Mouse (Mus musculus): ENCODE measurements at regions not wholly inside any gene's neighbourhood (a gene's known extent, or its start where the extent isn't known, plus 50 kb on each side); places are given as distances from the start of the nearest gene placed in this dataset.

DNA sequence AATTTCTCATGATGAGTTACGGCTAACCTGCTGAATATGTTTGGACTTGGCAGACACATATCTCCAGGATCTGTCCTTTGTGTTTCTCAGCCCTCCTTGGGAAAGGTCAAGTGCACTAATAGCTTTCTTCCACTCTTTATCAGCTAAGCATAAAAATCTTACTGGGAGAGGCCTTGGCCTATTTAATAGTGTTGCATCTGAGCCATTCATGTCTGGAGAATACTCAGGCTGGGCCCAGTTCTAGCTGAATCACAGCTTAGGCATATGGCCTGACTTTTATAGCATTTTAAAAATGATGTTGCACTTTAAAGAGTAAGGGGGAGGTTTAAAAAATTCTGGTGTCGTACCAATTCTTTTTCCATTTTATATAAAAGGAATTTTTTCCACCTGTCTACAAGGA lies 166.4 kb upstream of the Tas2r134 start:
- Histone ChIP-seq H3K9ac (ENCODE audit: low read depth, low read length) (no peak overlapping the region), H3K4me2 (ENCODE audit: low read length) (no peak overlapping the region), H3K27me3 (replicated peaks; ENCODE audit: control insufficient read depth, insufficient read depth, low read length) (no peaks in the 10 kb centered on the region), H3K27ac (ENCODE audit: low read depth, low read length) (no peak overlapping the region), H3K4me3 (ENCODE audit: low read length) (no peak overlapping the region), H3K9me3 (ENCODE audit: control insufficient read depth, low read length) (no peaks in the 10 kb centered on the region), H3K36me3 (ENCODE audit: control insufficient read depth, insufficient read depth, low read length) (no peaks in the 10 kb centered on the region), H3K4me1 (ENCODE audit: control insufficient read depth, insufficient read depth, low read depth, low read length) (no peaks in the 10 kb centered on the region)
- ATAC-seq = no peak
- WGBS = 87% methylated on average over 2 of the region's 2 CpGs

DNA sequence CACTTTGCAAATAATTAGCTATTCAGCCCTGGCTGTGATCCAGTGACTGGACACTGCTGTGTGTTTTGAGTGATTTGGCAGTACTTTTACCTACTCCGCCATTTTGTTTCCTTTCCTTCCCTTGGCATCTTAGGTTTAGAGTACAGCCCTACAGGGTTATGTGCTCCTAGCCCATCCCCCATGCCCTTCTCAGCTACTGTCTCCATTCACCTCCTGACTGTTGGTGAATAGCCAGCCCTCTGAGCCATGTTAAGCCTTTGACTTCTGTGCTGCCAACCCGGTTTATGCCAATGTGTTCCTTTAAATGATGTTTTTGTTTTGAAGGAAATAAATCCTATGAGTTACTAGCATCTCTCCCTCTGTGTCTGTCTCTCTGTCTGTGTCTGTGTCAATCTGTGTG lies 167.8 kb upstream of the Tas2r134 start:
- H3K4me3 ChIP-seq (ENCODE audit: low read length) = no peak overlapping the region
- no peaks in the 10 kb centered on the region for H3K36me3 ChIP-seq (ENCODE audit: control insufficient read depth, insufficient read depth, low read length)
- no peaks in the 10 kb centered on the region for H3K27me3 ChIP-seq (replicated peaks; ENCODE audit: control insufficient read depth, insufficient read depth, low read length)
- 86% methylated on average over 2 of the region's 2 CpGs for WGBS
- H3K4me1 ChIP-seq (ENCODE audit: control insufficient read depth, insufficient read depth, low read depth, low read length) = no peaks in the 10 kb centered on the region
- H3K27ac ChIP-seq (ENCODE audit: low read depth, low read length) = no peak overlapping the region
- no peak overlapping the region for H3K9ac ChIP-seq (ENCODE audit: low read depth, low read length)
- no peak for ATAC-seq
- H3K9me3 ChIP-seq (ENCODE audit: control insufficient read depth, low read length) = no peaks in the 10 kb centered on the region
- no peak overlapping the region for H3K4me2 ChIP-seq (ENCODE audit: low read length)

GRCm38 (mm10) chr2:51457717-51458116 lies 169.6 kb upstream of the Tas2r134 start:
- Histone ChIP-seq H3K9me3 (ENCODE audit: control insufficient read depth, low read length) (no peaks in the 10 kb centered on the region), H3K27ac (ENCODE audit: low read depth, low read length) (no peak overlapping the region), H3K9ac (ENCODE audit: low read depth, low read length) (no peak overlapping the region), H3K36me3 (ENCODE audit: control insufficient read depth, insufficient read depth, low read length) (no peaks in the 10 kb centered on the region), H3K4me1 (ENCODE audit: control insufficient read depth, insufficient read depth, low read depth, low read length) (no peaks in the 10 kb centered on the region), H3K4me2 (ENCODE audit: low read length) (no peak overlapping the region), H3K27me3 (replicated peaks; ENCODE audit: control insufficient read depth, insufficient read depth, low read length) (no peaks in the 10 kb centered on the region), H3K4me3 (ENCODE audit: low read length) (no peak overlapping the region)
- no peak for ATAC-seq
- WGBS = 92% methylated on average over 2 of the region's 2 CpGs

DNA sequence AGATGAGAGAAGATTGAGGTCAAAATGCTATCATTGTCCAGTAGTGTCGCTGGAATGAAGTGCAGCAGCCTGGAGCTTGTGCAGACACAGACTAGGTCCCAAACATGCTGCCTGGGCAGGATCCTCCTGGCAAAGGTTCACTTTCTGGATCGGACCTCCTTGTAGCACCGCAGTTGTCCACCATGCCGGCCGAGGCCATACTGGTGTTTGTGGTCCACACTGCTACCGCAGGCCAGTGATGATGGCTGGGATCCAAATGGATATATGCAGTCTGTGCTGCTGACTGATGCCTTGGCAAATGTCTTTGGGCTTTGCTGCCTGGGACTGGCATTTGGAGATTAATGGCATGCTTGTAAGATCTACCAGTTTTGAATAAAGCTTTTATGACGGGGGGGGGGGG lies 174.5 kb upstream of the Tas2r134 start:
- no peaks in the 10 kb centered on the region for H3K4me1 ChIP-seq (ENCODE audit: control insufficient read depth, insufficient read depth, low read depth, low read length)
- H3K27me3 ChIP-seq (replicated peaks; ENCODE audit: control insufficient read depth, insufficient read depth, low read length) = no peaks in the 10 kb centered on the region
- H3K4me2 ChIP-seq (ENCODE audit: low read length) = no peak overlapping the region
- H3K9ac ChIP-seq (ENCODE audit: low read depth, low read length) = no peak overlapping the region
- ATAC-seq = no peak
- H3K4me3 ChIP-seq (ENCODE audit: low read length) = no peak overlapping the region
- no peaks in the 10 kb centered on the region for H3K9me3 ChIP-seq (ENCODE audit: control insufficient read depth, low read length)
- no peaks in the 10 kb centered on the region for H3K36me3 ChIP-seq (ENCODE audit: control insufficient read depth, insufficient read depth, low read length)
- H3K27ac ChIP-seq (ENCODE audit: low read depth, low read length) = no peak overlapping the region
- WGBS = 64% methylated on average over 7 of the region's 7 CpGs

- Histone ChIP-seq H3K9ac (ENCODE audit: low read depth, low read length) (no peak overlapping the region), H3K4me3 (ENCODE audit: low read length) (no peak overlapping the region), H3K4me1 (ENCODE audit: control insufficient read depth, insufficient read depth, low read depth, low read length) (no peaks in the 10 kb centered on the region), H3K27me3 (replicated peaks; ENCODE audit: control insufficient read depth, insufficient read depth, low read length) (no peaks in the 10 kb centered on the region), H3K9me3 (ENCODE audit: control insufficient read depth, low read length) (peaks cover 2% of the 10 kb centered on the region; the same call in 1 of the 2 replicates), H3K4me2 (ENCODE audit: low read length) (no peak overlapping the region), H3K36me3 (ENCODE audit: control insufficient read depth, insufficient read depth, low read length) (no peaks in the 10 kb centered on the region), H3K27ac (ENCODE audit: low read depth, low read length) (no peak overlapping the region)
- WGBS = 98% methylated on average over 3 of the region's 3 CpGs
- no peak for ATAC-seq
These were observed 179.2 kb upstream of the Tas2r134 start for GRCm38 (mm10) chr2:51448121-51448520.

- ATAC-seq = no peak
- H3K4me3 ChIP-seq (ENCODE audit: low read length) = no peak overlapping the region
- WGBS = 92% methylated on average over 5 of the region's 5 CpGs
These were observed 179.7 kb upstream of the Tas2r134 start for GRCm38 (mm10) chr2:51447616-51448015.

GRCm38 (mm10) chr2:51444386-51445080 lies 182.8 kb upstream of the Tas2r134 start:
- Histone ChIP-seq H3K27me3 (replicated peaks; ENCODE audit: control insufficient read depth, insufficient read depth, low read length) (no peaks in the 10 kb centered on the region), H3K4me3 (ENCODE audit: low read length) (no peak overlapping the region), H3K9me3 (ENCODE audit: control insufficient read depth, low read length) (peaks cover 2% of the 10 kb centered on the region; the same call in 1 of the 2 replicates), H3K4me1 (ENCODE audit: control insufficient read depth, insufficient read depth, low read depth, low read length) (no peaks in the 10 kb centered on the region), H3K27ac (ENCODE audit: low read depth, low read length) (no peak overlapping the region), H3K36me3 (ENCODE audit: control insufficient read depth, insufficient read depth, low read length) (no peaks in the 10 kb centered on the region), H3K4me2 (ENCODE audit: low read length) (no peak overlapping the region), H3K9ac (ENCODE audit: low read depth, low read length) (no peak overlapping the region)
- ATAC-seq = no peak
- 64% methylated on average over 9 of the region's 9 CpGs for WGBS

More at GRCm38 (mm10) chr2:51447616-51448015, 179.7 kb upstream of the Tas2r134 start:
- Histone ChIP-seq H3K9me3 (ENCODE audit: control insufficient read depth, low read length) (peaks cover 2% of the 10 kb centered on the region; the same call in 1 of the 2 replicates), H3K9ac (ENCODE audit: low read depth, low read length) (no peak overlapping the region), H3K36me3 (ENCODE audit: control insufficient read depth, insufficient read depth, low read length) (no peaks in the 10 kb centered on the region), H3K4me2 (ENCODE audit: low read length) (no peak overlapping the region), H3K4me1 (ENCODE audit: control insufficient read depth, insufficient read depth, low read depth, low read length) (no peaks in the 10 kb centered on the region), H3K27me3 (replicated peaks; ENCODE audit: control insufficient read depth, insufficient read depth, low read length) (no peaks in the 10 kb centered on the region), H3K27ac (ENCODE audit: low read depth, low read length) (no peak overlapping the region)

DNA sequence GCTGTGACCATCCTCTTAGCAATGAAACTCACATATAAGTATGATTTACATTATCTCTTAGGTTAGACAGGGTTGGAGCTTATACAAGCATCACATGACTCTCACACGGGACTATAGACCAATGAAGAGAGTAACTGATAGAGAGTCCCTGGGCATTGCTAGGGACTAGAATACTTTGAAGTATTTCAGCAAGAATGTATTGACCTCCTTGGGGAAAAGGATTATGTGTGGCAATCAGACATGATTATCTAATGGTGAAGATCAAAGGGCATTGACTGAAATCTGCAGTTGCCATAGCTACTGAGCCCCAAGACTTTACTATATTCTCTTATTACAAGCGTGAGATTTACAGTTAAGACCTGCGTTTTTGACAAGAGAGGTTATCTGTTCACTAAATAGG lies 183.4 kb upstream of the Tas2r134 start:
- Histone ChIP-seq H3K4me3 (ENCODE audit: low read length) (no peak overlapping the region), H3K4me1 (ENCODE audit: control insufficient read depth, insufficient read depth, low read depth, low read length) (no peaks in the 10 kb centered on the region), H3K27me3 (replicated peaks; ENCODE audit: control insufficient read depth, insufficient read depth, low read length) (no peaks in the 10 kb centered on the region), H3K9me3 (ENCODE audit: control insufficient read depth, low read length) (peaks cover 2% of the 10 kb centered on the region; the same call in 1 of the 2 replicates), H3K9ac (ENCODE audit: low read depth, low read length) (no peak overlapping the region), H3K4me2 (ENCODE audit: low read length) (no peak overlapping the region), H3K27ac (ENCODE audit: low read depth, low read length) (no peak overlapping the region), H3K36me3 (ENCODE audit: control insufficient read depth, insufficient read depth, low read length) (no peaks in the 10 kb centered on the region)
- 61% methylated on average over 3 of the region's 3 CpGs for WGBS
- ATAC-seq = no peak

GRCm38 (mm10) chr2:51439047-51439446 lies 188.3 kb upstream of the Tas2r134 start:
- no peak overlapping the region for H3K4me2 ChIP-seq (ENCODE audit: low read length)
- no peak overlapping the region for H3K4me3 ChIP-seq (ENCODE audit: low read length)
- H3K9me3 ChIP-seq (ENCODE audit: control insufficient read depth, low read length) = no peaks in the 10 kb centered on the region
- no peak overlapping the region for H3K9ac ChIP-seq (ENCODE audit: low read depth, low read length)
- no peak overlapping the region for H3K27ac ChIP-seq (ENCODE audit: low read depth, low read length)
- no peaks in the 10 kb centered on the region for H3K27me3 ChIP-seq (replicated peaks; ENCODE audit: control insufficient read depth, insufficient read depth, low read length)
- ATAC-seq = no peak
- H3K4me1 ChIP-seq (ENCODE audit: control insufficient read depth, insufficient read depth, low read depth, low read length) = no peaks in the 10 kb centered on the region
- H3K36me3 ChIP-seq (ENCODE audit: control insufficient read depth, insufficient read depth, low read length) = no peaks in the 10 kb centered on the region
- 61% methylated on average over 1 of the region's 1 CpGs for WGBS

All from hindbrain, embryonic 16.5 days (tissue).